Mouse (Mus musculus): ENCODE results near the gene Ampd2. TPM values are rescaled to one million over a fixed set of nuclear protein-coding genes. Genes with fewer than 3 reads are reported as not detected.

Ampd2 gene
- polyA plus RNA-seq, 1 experiment from 2014 or later: 76.2 TPM

- H3K4me2 ChIP-seq: no peak overlapping the region
- peaks cover 29% of the 10 kb centered on the region; the same call in 1 of the 2 replicates for H3K36me3 ChIP-seq (replicated peaks)
- H3K4me3 ChIP-seq: no peak overlapping the region
- H3K9me3 ChIP-seq: no peaks in the 10 kb centered on the region
- no peak for ATAC-seq (replicated peaks)
- H3K9ac ChIP-seq: no peak overlapping the region
- H3K27me3 ChIP-seq (replicated peaks): no peaks in the 10 kb centered on the region
- 93% methylated on average over 7 of the region's 7 CpGs for WGBS
- no peak overlapping the region for H3K27ac ChIP-seq
- no peaks in the 10 kb centered on the region for H3K4me1 ChIP-seq
Measured at GRCm38 (mm10) chr3:108113591-108114289, 27.3 kb upstream of the Ampd2 start.

GRCm38 (mm10) chr3:108112666-108113065, 26.2 kb upstream of the Ampd2 start:
- H3K36me3 ChIP-seq (replicated peaks): peaks cover 37% of the 10 kb centered on the region; the same call in 1 of the 2 replicates

GRCm38 (mm10) chr3:108112246-108112645, 25.8 kb upstream of the Ampd2 start:
- Histone ChIP-seq H3K4me3 (no peak overlapping the region), H3K9me3 (no peaks in the 10 kb centered on the region), H3K9ac (no peak overlapping the region), H3K4me1 (no peaks in the 10 kb centered on the region), H3K4me2 (no peak overlapping the region), H3K36me3 (replicated peaks) (peaks cover 37% of the 10 kb centered on the region; the same call in 1 of the 2 replicates), H3K27me3 (replicated peaks) (no peaks in the 10 kb centered on the region), H3K27ac (no peak overlapping the region)
- ATAC-seq (replicated peaks): no peak
- 90% methylated on average over 7 of the region's 7 CpGs for WGBS

More at GRCm38 (mm10) chr3:108112666-108113065, 26.2 kb upstream of the Ampd2 start:
- H3K4me3 ChIP-seq: no peak overlapping the region
- 77% methylated on average over 4 of the region's 4 CpGs for WGBS
- no peak overlapping the region for H3K27ac ChIP-seq
- no peaks in the 10 kb centered on the region for H3K4me1 ChIP-seq
- H3K9me3 ChIP-seq: no peaks in the 10 kb centered on the region
- no peaks in the 10 kb centered on the region for H3K27me3 ChIP-seq (replicated peaks)
- H3K9ac ChIP-seq: no peak overlapping the region
- ATAC-seq (replicated peaks): no peak
- H3K4me2 ChIP-seq: no peak overlapping the region

- H3K36me3 ChIP-seq (replicated peaks): peaks cover 37% of the 10 kb centered on the region; the same call in 1 of the 2 replicates
- no peak overlapping the region for H3K4me3 ChIP-seq
- WGBS: 93% methylated on average over 5 of the region's 5 CpGs
- no peak for ATAC-seq (replicated peaks)
- H3K4me2 ChIP-seq: no peak overlapping the region
- H3K4me1 ChIP-seq: no peaks in the 10 kb centered on the region
- no peaks in the 10 kb centered on the region for H3K27me3 ChIP-seq (replicated peaks)
- no peak overlapping the region for H3K27ac ChIP-seq
- H3K9me3 ChIP-seq: no peaks in the 10 kb centered on the region
- no peak overlapping the region for H3K9ac ChIP-seq
Measured at GRCm38 (mm10) chr3:108111320-108111719, 24.9 kb upstream of the Ampd2 start.

- WGBS: 80% methylated on average over 3 of the region's 3 CpGs
Measured at GRCm38 (mm10) chr3:108105281-108105680, 18.8 kb upstream of the Ampd2 start.

GRCm38 (mm10) chr3:108102075-108102474, 15.6 kb upstream of the Ampd2 start:
- WGBS: 84% methylated on average over 6 of the region's 6 CpGs
- peaks cover 8% of the 10 kb centered on the region; the same call in 1 of the 2 replicates for H3K4me1 ChIP-seq

More at GRCm38 (mm10) chr3:108105281-108105680, 18.8 kb upstream of the Ampd2 start:
- no peak overlapping the region for H3K27ac ChIP-seq
- no peak overlapping the region for H3K4me3 ChIP-seq
- no peak overlapping the region for H3K9ac ChIP-seq
- H3K4me1 ChIP-seq: peaks cover 8% of the 10 kb centered on the region; the same call in 1 of the 2 replicates
- no peak overlapping the region for H3K4me2 ChIP-seq
- peaks cover 8% of the 10 kb centered on the region; the same call in 1 of the 2 replicates for H3K36me3 ChIP-seq (replicated peaks)
- no peaks in the 10 kb centered on the region for H3K9me3 ChIP-seq
- H3K27me3 ChIP-seq (replicated peaks): no peaks in the 10 kb centered on the region
- no peak for ATAC-seq (replicated peaks)

GRCm38 (mm10) chr3:108101594-108101993, 15.1 kb upstream of the Ampd2 start:
- H3K9ac ChIP-seq: no peak overlapping the region
- WGBS: 34% methylated on average over 3 of the region's 3 CpGs
- no peaks in the 10 kb centered on the region for H3K27me3 ChIP-seq (replicated peaks)
- no peak for ATAC-seq (replicated peaks)
- peak overlapping the region; percentile 38; the same call in 1 of the 2 replicates for H3K27ac ChIP-seq
- H3K4me3 ChIP-seq: no peak overlapping the region
- no peaks in the 10 kb centered on the region for H3K9me3 ChIP-seq
- H3K36me3 ChIP-seq (replicated peaks): no peaks in the 10 kb centered on the region
- no peak overlapping the region for H3K4me2 ChIP-seq
- peaks cover 8% of the 10 kb centered on the region; the same call in 1 of the 2 replicates for H3K4me1 ChIP-seq

More at GRCm38 (mm10) chr3:108102075-108102474, 15.6 kb upstream of the Ampd2 start:
- Histone ChIP-seq H3K27ac (0 out of 2 replicates have a peak overlapping the region, but pooled peaks have one; percentile 38), H3K4me2 (no peak overlapping the region), H3K9ac (no peak overlapping the region), H3K27me3 (replicated peaks) (no peaks in the 10 kb centered on the region), H3K9me3 (no peaks in the 10 kb centered on the region), H3K36me3 (replicated peaks) (no peaks in the 10 kb centered on the region), H3K4me3 (no peak overlapping the region)
- ATAC-seq (replicated peaks): no peak

- Histone ChIP-seq H3K9me3 (no peaks in the 10 kb centered on the region), H3K4me1 (peaks cover 8% of the 10 kb centered on the region; the same call in 1 of the 2 replicates), H3K27ac (no peak overlapping the region), H3K27me3 (replicated peaks) (no peaks in the 10 kb centered on the region), H3K9ac (no peak overlapping the region), H3K4me2 (no peak overlapping the region), H3K4me3 (no peak overlapping the region), H3K36me3 (replicated peaks) (no peaks in the 10 kb centered on the region)
- no peak for ATAC-seq (replicated peaks)
- 86% methylated on average over 6 of the region's 6 CpGs for WGBS
Measured at GRCm38 (mm10) chr3:108098316-108098715, 11.9 kb upstream of the Ampd2 start.

GRCm38 (mm10) chr3:108097656-108098055, 11.2 kb upstream of the Ampd2 start:
- Histone ChIP-seq H3K27me3 (replicated peaks) (no peaks in the 10 kb centered on the region), H3K4me2 (no peak overlapping the region), H3K9me3 (no peaks in the 10 kb centered on the region), H3K36me3 (replicated peaks) (no peaks in the 10 kb centered on the region), H3K9ac (no peak overlapping the region), H3K4me3 (no peak overlapping the region), H3K27ac (no peak overlapping the region), H3K4me1 (peaks cover 8% of the 10 kb centered on the region; the same call in 1 of the 2 replicates)
- 88% methylated on average over 8 of the region's 8 CpGs for WGBS
- ATAC-seq (replicated peaks): no peak

- no peak overlapping the region for H3K4me3 ChIP-seq
- no peak overlapping the region for H3K4me2 ChIP-seq
- peaks cover 8% of the 10 kb centered on the region; the same call in 1 of the 2 replicates for H3K4me1 ChIP-seq
- no peaks in the 10 kb centered on the region for H3K9me3 ChIP-seq
- no peaks in the 10 kb centered on the region for H3K36me3 ChIP-seq (replicated peaks)
- ATAC-seq (replicated peaks): no peak
- H3K27ac ChIP-seq: no peak overlapping the region
- WGBS: 87% methylated on average over 10 of the region's 10 CpGs
- no peaks in the 10 kb centered on the region for H3K27me3 ChIP-seq (replicated peaks)
- no peak overlapping the region for H3K9ac ChIP-seq
Measured at GRCm38 (mm10) chr3:108096726-108097125, 10.3 kb upstream of the Ampd2 start.

GRCm38 (mm10) chr3:108096226-108096625, 9.8 kb upstream of the Ampd2 start:
- Histone ChIP-seq H3K4me2 (no peak overlapping the region), H3K4me1 (peaks cover 5% of the 10 kb centered on the region; the same call in 1 of the 2 replicates), H3K4me3 (no peak overlapping the region), H3K27ac (no peak overlapping the region), H3K9me3 (no peaks in the 10 kb centered on the region), H3K9ac (no peak overlapping the region), H3K36me3 (replicated peaks) (no peaks in the 10 kb centered on the region), H3K27me3 (replicated peaks) (no peaks in the 10 kb centered on the region)
- ATAC-seq (replicated peaks): no peak
- 70% methylated on average over 8 of the region's 8 CpGs for WGBS

- no peak overlapping the region for H3K4me2 ChIP-seq
- no peak overlapping the region for H3K4me3 ChIP-seq
- ATAC-seq (replicated peaks): no peak
- H3K9ac ChIP-seq: no peak overlapping the region
- no peaks in the 10 kb centered on the region for H3K4me1 ChIP-seq
- H3K36me3 ChIP-seq (replicated peaks): no peaks in the 10 kb centered on the region
- WGBS: 93% methylated on average over 12 of the region's 12 CpGs
- no peaks in the 10 kb centered on the region for H3K27me3 ChIP-seq (replicated peaks)
- H3K9me3 ChIP-seq: no peaks in the 10 kb centered on the region
- H3K27ac ChIP-seq: no peak overlapping the region
Measured at GRCm38 (mm10) chr3:108094976-108095760, 8.7 kb upstream of the Ampd2 start.

Data from midbrain, embryonic 15.5 days (tissue).